Mouse (Mus musculus) myocyte (in vitro differentiated cells): Measurements from ENCODE around the gene Chst3.

Source experiments
- CEBPB ChIP-seq: IDR thresholded peaks from 2 replicates; pipeline ENCODE4 v1.6.1; 2011; ENCODE audit warnings: mild to moderate bottlenecking, moderate library complexity; ENCODE audit not compliant: poor library complexity, insufficient read depth, severe bottlenecking
- E2F4 ChIP-seq: IDR thresholded peaks from one replicate; pipeline ENCODE4 v1.6.1; 2011; ENCODE audit warnings: mild to moderate bottlenecking, control low read depth, moderate library complexity; ENCODE audit not compliant: insufficient read depth
- MAX ChIP-seq: IDR thresholded peaks from one replicate; pipeline ENCODE4 v1.6.1; 2011; ENCODE audit warnings: low read depth, mild to moderate bottlenecking, control low read depth
- MYOD1 ChIP-seq, 3 experiments: IDR thresholded peaks; one replicate each; pipeline ENCODE4 v1.6.1; 2011; ENCODE audit warnings: control low read depth in 2 of 3, low read depth in 2 of 3, mild to moderate bottlenecking in 2 of 3, moderate library complexity in 1 of 3; ENCODE audit not compliant: insufficient read length in 2 of 3, control insufficient read depth in 1 of 3
- MYOG ChIP-seq, 3 experiments: IDR thresholded peaks; one replicate each; pipeline ENCODE4 v1.6.1; 2011; ENCODE audit warnings: control low read depth in 2 of 3, low read depth in 2 of 3, mild to moderate bottlenecking in 2 of 3; ENCODE audit not compliant: insufficient read length in 2 of 3, control insufficient read depth in 1 of 3, insufficient read depth in 1 of 3
- POLR2A ChIP-seq: IDR thresholded peaks from one replicate; pipeline ENCODE4 v1.6.1; 2011; ENCODE audit warnings: low read depth, mild to moderate bottlenecking, control low read depth, moderate library complexity; ENCODE audit not compliant: insufficient read length
- POLR2AphosphoS2 ChIP-seq: IDR thresholded peaks from one replicate; pipeline ENCODE4 v1.6.1; 2011; ENCODE audit warnings: low read depth, control low read depth; ENCODE audit not compliant: insufficient read length
- REST ChIP-seq: IDR thresholded peaks from one replicate; pipeline ENCODE4 v1.6.1; 2011; ENCODE audit warnings: mild to moderate bottlenecking, control low read depth, moderate library complexity; ENCODE audit not compliant: insufficient read depth, insufficient read length
- SRF ChIP-seq: IDR thresholded peaks from one replicate; pipeline ENCODE4 v1.6.1; 2011; ENCODE audit warnings: low read depth; ENCODE audit not compliant: control insufficient read depth, insufficient read length
- TCF12 ChIP-seq: IDR thresholded peaks from one replicate; pipeline ENCODE4 v1.6.1; 2011; ENCODE audit warnings: mild to moderate bottlenecking, control low read depth; ENCODE audit not compliant: poor library complexity, insufficient read depth, severe bottlenecking
- TCF3 ChIP-seq: IDR thresholded peaks from one replicate; pipeline ENCODE4 v1.6.1; 2011; ENCODE audit warnings: low read depth, control low read depth; ENCODE audit not compliant: insufficient read length
- USF1 ChIP-seq: IDR thresholded peaks from one replicate; pipeline ENCODE4 v1.6.1; 2011; ENCODE audit warnings: low read depth, mild to moderate bottlenecking, control low read depth, moderate library complexity

GRCm38 (mm10) chr10:60243941-60244340 is 24.9 kb upstream of the Chst3 start:
- TF ChIP-seq POLR2AphosphoS2 (no peak), POLR2A (no peak), TCF12 (no peak), USF1 (no peak), E2F4 (no peak), MAX (no peak), MYOD1 (IDR thresholded peaks at IDR 0.05; ENCODE audit: control insufficient read depth in 1 of 3, insufficient read length in 2 of 3, low read depth in 2 of 3) (no peak), CEBPB (no peak), SRF (no peak), REST (no peak), TCF3 (no peak), MYOG (IDR thresholded peaks at IDR 0.05; ENCODE audit: control insufficient read depth in 1 of 3, insufficient read depth in 1 of 3, insufficient read length in 2 of 3, low read depth in 2 of 3) (no peak)
